Mouse (Mus musculus) CH12.LX (cell line): ENCODE results near the gene Casq2.

Experiments used
- CHD1 ChIP-seq: IDR thresholded peaks from 2 replicates; pipeline ENCODE4 v1.6.1; 2012; ENCODE audit warnings: low read depth, low read length, improper control_type of control experiment, inconsistent platforms
- CTCF ChIP-seq, 2 experiments: IDR thresholded peaks in 1 of 2; conservative IDR thresholded peaks in 1 of 2; 2 replicates each; pipeline ENCODE4 v1.5.1; 2011 to 2012; ENCODE audit warnings: low read depth in 2 of 2, low read length in 2 of 2, improper control_type of control experiment in 1 of 2, inconsistent platforms in 1 of 2, mild to moderate bottlenecking in 1 of 2, moderate library complexity in 1 of 2
- EP300 ChIP-seq: IDR thresholded peaks from 2 replicates; pipeline ENCODE4 v1.6.1; 2011; ENCODE audit warnings: low read length, improper control_type of control experiment
- GABPA ChIP-seq: IDR thresholded peaks from 2 replicates; pipeline ENCODE4 v1.6.1; 2012; ENCODE audit warnings: low read depth, low read length, improper control_type of control experiment, inconsistent platforms; ENCODE audit not compliant: insufficient replicate concordance
- KAT2A ChIP-seq: IDR thresholded peaks from 2 replicates; pipeline ENCODE4 v1.6.1; 2012; ENCODE audit warnings: low read length, improper control_type of control experiment, inconsistent platforms; ENCODE audit not compliant: insufficient replicate concordance
- MAX ChIP-seq: IDR thresholded peaks from 2 replicates; pipeline ENCODE4 v1.6.1; 2011; ENCODE audit warnings: low read length, improper control_type of control experiment
- POLR2A ChIP-seq: IDR thresholded peaks from 2 replicates; pipeline ENCODE4 v1.6.1; 2011; ENCODE audit warnings: low read depth, mild to moderate bottlenecking, improper control_type of control experiment, low read length
- ZKSCAN1 ChIP-seq: IDR thresholded peaks from 2 replicates; pipeline ENCODE4 v1.6.1; 2012; ENCODE audit warnings: low read depth, inconsistent platforms, low read length, improper control_type of control experiment, borderline replicate concordance

GRCm38 (mm10) chr3:102127114-102127513, 40.9 kb downstream of the Casq2 start:
- TF ChIP-seq CTCF (conservative IDR thresholded peaks at IDR 0.05 in 1 of 2, IDR thresholded peaks at IDR 0.05 in 1 of 2; ENCODE audit: low read depth in 2 of 2, low read length in 2 of 2) (no peak), ZKSCAN1 (no peak), KAT2A (no peak), POLR2A (no peak), CHD1 (no peak), GABPA (no peak), EP300 (no peak), MAX (no peak)
